Mouse (Mus musculus) hindbrain, embryonic 12.5 days (tissue): ENCODE data around the gene Cmtm1. TPM values are rescaled to one million over a fixed set of nuclear protein-coding genes. Genes with fewer than 3 reads are reported as not detected.
A peak's percentile ranks its signal among the peaks of the same experiment; 100 is the strongest.
"Not testable (repeated sequence)": the region's sequence is repeated elsewhere in the genome, so short reads cannot be mapped to it uniquely, and the experiment has no call there.

Experiments
- ATAC-seq: fragments of 200-750 bp; cut with Nextera tagmentation; 2 replicates; pipeline ENCODE4 v1.8.0; 2017; ENCODE audit warnings: moderate TSS enrichment; ENCODE audit not compliant: low FRiP score
- H3K27ac ChIP-seq: fragments of 300-500 bp; sonication (generic); 2 replicates; pipeline ENCODE4 v1.5.1; 2016; ENCODE audit warnings: mild to moderate bottlenecking
- H3K27me3 ChIP-seq: fragments of 300-500 bp; sonication (generic); 2 replicates; pipeline ENCODE4 v1.6.1; 2016; ENCODE audit warnings: mild to moderate bottlenecking
- H3K36me3 ChIP-seq: fragments of 300-500 bp; sonication (generic); 2 replicates; pipeline ENCODE4 v1.6.1; 2016; ENCODE audit warnings: mild to moderate bottlenecking
- H3K4me1 ChIP-seq: fragments of 300-500 bp; sonication (generic); 2 replicates; pipeline ENCODE4 v1.6.1; 2016
- H3K4me2 ChIP-seq: fragments of 300-500 bp; sonication (generic); replicated peaks from 2 replicates; pipeline ENCODE4 v1.6.1; 2016; ENCODE audit warnings: mild to moderate bottlenecking
- H3K4me3 ChIP-seq: fragments of 300-500 bp; sonication (generic); 2 replicates; pipeline ENCODE4 v1.5.1; 2016; ENCODE audit warnings: mild to moderate bottlenecking
- H3K9ac ChIP-seq: fragments of 300-500 bp; sonication (generic); 2 replicates; pipeline ENCODE4 v1.6.1; 2016; ENCODE audit warnings: mild to moderate bottlenecking, moderate library complexity
- H3K9me3 ChIP-seq: fragments of 300-500 bp; sonication (generic); replicated peaks from 2 replicates; pipeline ENCODE4 v1.6.1; 2016; ENCODE audit warnings: mild to moderate bottlenecking
- WGBS: fragments of 180-500 bp; shearing (Covaris S2); methylation state at CpG from one replicate; pipeline ENCODE4 v1.1.7; 2016; 5-methylcytosine and 5-hydroxymethylcytosine counted together
- polyA plus RNA-seq: library from polyadenylated mRNA; unstranded; fragments of >200 nt; fragmentation: Nextera tagmentation; extraction: Ambion mirVana; gene quantifications from 2 replicates; pipeline ENCODE4 v1.2.1, GENCODE M21; 2016

The Cmtm1 gene
- polyA plus RNA-seq, 1 experiment from 2014 or later = not detected

DNA sequence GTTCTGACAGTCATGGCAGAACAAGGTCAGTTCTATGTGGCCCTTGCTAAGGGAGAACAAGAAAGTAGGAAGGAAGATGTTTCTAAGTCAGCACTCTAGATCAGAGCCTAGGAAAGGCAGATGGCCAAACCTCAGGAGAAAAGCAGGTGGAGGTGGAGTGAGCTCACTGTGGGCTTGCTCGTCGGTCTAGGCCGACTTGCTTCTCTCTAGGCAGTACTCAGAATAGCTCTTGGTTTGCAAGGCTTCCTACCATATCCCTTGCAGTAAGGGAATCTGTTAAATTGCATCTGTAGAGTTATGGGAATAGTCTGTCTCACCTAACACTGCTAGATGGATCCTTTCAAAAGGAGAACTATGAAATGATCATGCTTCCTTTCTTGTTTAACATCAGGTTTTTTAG, 2.1 kb upstream of the Cmtm1 start:
- not testable (repeated sequence) for H3K27me3 ChIP-seq, H3K9ac ChIP-seq, H3K27ac ChIP-seq, H3K4me3 ChIP-seq, H3K36me3 ChIP-seq, ATAC-seq, H3K4me1 ChIP-seq, H3K9me3 ChIP-seq, H3K4me2 ChIP-seq
- 88% methylated on average over 3 of the region's 3 CpGs for WGBS

GRCm38 (mm10) chr8:104308341-104308740, 1.6 kb downstream of the Cmtm1 start:
- H3K27ac ChIP-seq = not testable (repeated sequence)
- WGBS = 59% methylated on average over 6 of the region's 6 CpGs

DNA sequence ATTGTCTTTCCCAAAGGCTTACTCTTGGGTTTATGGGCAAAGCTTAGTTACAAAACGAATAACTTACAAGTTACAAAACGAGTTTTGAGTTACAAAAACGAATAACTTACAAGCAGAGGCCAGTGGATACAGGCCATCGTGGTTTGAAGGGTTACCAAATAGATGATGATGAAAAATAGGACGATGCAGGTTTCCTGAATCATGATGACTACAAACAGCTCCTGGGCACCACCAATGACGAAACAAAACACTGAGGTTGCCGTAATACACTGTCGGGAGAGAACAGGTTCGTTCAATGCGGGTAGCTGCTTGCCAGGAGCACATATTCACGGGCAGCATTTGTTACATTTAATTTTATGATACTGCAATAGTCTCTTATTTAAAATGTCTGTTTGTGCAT, 5.0 kb downstream of the Cmtm1 start:
- 90% methylated on average over 11 of the region's 11 CpGs for WGBS
- ATAC-seq = no peak
- Histone ChIP-seq H3K27ac (no peak overlapping the region), H3K4me1 (peaks cover 8% of the 10 kb centered on the region), H3K36me3 (no peaks in the 10 kb centered on the region), H3K9me3 (no peaks in the 10 kb centered on the region), H3K4me2 (no peak overlapping the region), H3K27me3 (no peaks in the 10 kb centered on the region), H3K9ac (no peak overlapping the region), H3K4me3 (no peak overlapping the region)

More at GRCm38 (mm10) chr8:104308341-104308740, 1.6 kb downstream of the Cmtm1 start:
- H3K36me3 ChIP-seq, H3K9ac ChIP-seq, H3K4me3 ChIP-seq, ATAC-seq, H3K9me3 ChIP-seq, H3K4me2 ChIP-seq, H3K27me3 ChIP-seq, H3K4me1 ChIP-seq: not testable (repeated sequence)

DNA sequence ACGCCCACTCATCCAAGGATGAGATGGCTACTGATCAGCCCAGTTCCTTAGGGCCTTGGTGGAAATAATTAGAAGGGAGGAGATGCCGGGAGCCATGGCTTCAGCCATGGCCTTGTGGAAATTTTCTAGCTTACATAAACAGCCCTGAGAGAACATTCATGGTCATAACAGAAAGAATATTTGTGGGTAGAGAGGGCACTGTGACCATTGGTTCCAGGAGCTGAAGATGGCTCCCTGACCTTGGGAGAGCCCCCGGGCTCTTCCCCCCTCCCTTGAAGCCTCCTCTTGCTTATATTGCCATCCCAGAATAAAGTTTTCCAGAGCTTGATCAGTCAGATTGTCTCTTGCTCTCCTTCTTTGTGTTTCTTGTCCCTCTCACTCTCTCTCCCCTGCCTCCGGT, 7.4 kb downstream of the Cmtm1 start:
- 82% methylated on average over 4 of the region's 4 CpGs for WGBS
- not testable (repeated sequence) for H3K36me3 ChIP-seq, H3K27me3 ChIP-seq, H3K4me2 ChIP-seq, H3K9me3 ChIP-seq, H3K9ac ChIP-seq, ATAC-seq, H3K4me1 ChIP-seq, H3K4me3 ChIP-seq, H3K27ac ChIP-seq

DNA sequence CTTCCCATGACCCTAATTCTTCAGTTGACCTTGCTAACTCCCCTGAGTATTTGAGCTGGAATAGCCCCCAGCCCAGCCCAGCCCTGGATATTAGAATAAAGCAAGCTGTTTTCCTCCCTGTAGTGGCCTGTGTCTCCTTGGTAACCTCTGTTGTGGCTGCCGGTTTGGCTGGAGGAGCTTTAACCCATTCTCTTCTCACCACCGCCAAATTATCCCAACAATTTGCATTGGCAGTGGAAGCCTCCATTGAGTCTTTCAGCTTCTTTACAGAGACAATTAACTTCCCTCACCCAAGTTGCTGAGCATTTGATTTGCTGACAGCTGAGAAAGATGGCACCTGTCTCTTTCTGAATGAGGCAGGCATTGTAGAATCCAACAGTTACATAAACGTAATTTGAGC, 8.4 kb downstream of the Cmtm1 start:
- ATAC-seq = peak; percentile 85
- WGBS = 7% methylated on average over 3 of the region's 3 CpGs
- H3K4me2 ChIP-seq, H3K9ac ChIP-seq, H3K4me1 ChIP-seq, H3K36me3 ChIP-seq, H3K4me3 ChIP-seq, H3K27me3 ChIP-seq, H3K9me3 ChIP-seq, H3K27ac ChIP-seq: not testable (repeated sequence)

- Histone ChIP-seq H3K4me3 (no peak overlapping the region), H3K9me3 (no peaks in the 10 kb centered on the region), H3K4me2 (no peak overlapping the region), H3K27me3 (no peaks in the 10 kb centered on the region), H3K9ac (no peak overlapping the region), H3K4me1 (no peaks in the 10 kb centered on the region), H3K36me3 (no peaks in the 10 kb centered on the region), H3K27ac (no peak overlapping the region)
- 87% methylated on average over 1 of the region's 1 CpGs for WGBS
- ATAC-seq = no peak
Measured at GRCm38 (mm10) chr8:104294396-104294795, 15.5 kb downstream of the Cmtm1 start.

DNA sequence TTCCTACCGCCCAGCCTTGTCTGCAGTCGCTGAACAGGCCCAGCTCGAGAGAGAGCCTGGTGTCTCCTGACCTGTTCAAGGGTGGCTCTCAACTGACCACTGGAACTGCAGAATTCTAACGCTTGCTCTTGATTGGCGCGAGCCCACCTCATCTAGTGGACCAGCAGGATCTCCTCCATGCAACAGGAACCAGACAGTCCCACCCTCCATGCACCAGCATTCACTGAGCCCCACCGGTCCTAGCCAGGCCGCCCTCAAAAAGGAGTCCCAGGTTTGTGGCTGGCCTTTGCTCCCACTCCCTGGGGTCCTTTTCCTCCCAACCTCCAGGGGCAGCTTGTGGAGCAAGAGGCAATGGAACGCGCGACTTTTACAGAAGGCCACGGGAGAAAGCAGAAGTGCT, 16.9 kb downstream of the Cmtm1 start, which contains the start of gene Cmtm2a:
Gene Cmtm2a (minus strand): TSS at position 101 of the 400 bp plus-strand sequence.
- WGBS = 88% methylated on average over 12 of the region's 12 CpGs
- not testable (repeated sequence) for H3K27me3 ChIP-seq, H3K36me3 ChIP-seq, H3K9ac ChIP-seq, ATAC-seq, H3K4me2 ChIP-seq, H3K9me3 ChIP-seq, H3K4me3 ChIP-seq, H3K27ac ChIP-seq, H3K4me1 ChIP-seq

GRCm38 (mm10) chr8:104268937-104269440, 41.0 kb downstream of the Cmtm1 start:
- Histone ChIP-seq H3K4me2 (no peak overlapping the region), H3K4me1 (no peaks in the 10 kb centered on the region), H3K36me3 (peaks cover 6% of the 10 kb centered on the region; the same call in 1 of the 2 replicates), H3K4me3 (no peak overlapping the region), H3K27me3 (no peaks in the 10 kb centered on the region), H3K9me3 (no peaks in the 10 kb centered on the region), H3K9ac (no peak overlapping the region), H3K27ac (no peak overlapping the region)
- WGBS = 89% methylated on average over 6 of the region's 6 CpGs
- no peak for ATAC-seq

DNA sequence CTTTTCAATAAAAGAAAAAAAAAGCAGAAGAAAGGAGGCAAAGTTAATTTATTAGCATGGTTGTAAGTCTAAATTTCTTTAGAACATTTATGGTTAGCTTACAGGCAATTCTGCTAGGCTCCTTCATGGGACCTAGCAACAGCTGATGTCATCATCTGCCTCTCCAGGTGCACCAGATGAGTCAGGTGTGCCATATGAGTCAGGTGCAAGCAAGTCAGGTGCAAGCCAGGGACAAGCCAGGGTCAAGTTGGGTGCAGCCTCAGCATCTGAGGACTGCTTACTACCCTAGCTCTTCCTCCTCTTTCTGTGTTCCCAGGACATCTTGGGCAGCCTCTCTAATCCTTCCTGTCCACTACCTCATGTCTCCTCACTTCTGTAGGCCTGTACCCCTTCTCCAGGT, 41.6 kb downstream of the Cmtm1 start:
- no peaks in the 10 kb centered on the region for H3K9me3 ChIP-seq

DNA sequence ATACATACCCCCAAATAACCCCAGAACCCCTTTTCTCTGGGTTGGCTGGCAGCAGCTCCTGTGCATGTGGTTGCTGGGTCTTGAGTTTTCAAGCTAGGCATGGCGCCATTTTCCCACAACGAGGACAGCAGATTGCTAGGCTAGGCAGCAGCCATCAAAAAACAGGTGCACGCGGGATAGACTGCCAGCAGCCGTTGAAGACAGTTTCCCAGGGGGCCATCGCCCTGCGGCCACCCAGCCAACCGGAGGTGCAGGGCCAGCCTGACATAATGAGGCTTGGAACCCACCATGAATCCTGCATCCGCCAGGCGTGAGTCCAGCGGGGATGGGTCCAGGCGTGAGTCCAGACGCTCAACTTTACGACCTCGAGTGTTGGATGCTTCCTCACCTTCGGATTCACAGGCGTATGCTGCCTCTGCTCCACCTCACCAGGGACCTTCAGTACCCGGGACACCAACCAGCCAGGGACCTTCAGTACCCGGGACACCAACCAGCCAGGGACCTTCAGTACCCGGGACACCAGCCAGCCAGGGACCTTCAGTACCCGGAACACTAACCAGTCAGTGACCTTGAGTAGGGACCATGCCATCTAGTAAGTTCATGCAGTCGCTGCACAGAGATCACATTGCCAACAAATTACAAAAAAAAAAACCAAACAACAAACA, 45.5 kb downstream of the Cmtm1 start:
- not testable (repeated sequence) for ATAC-seq, H3K4me2 ChIP-seq, H3K27me3 ChIP-seq, H3K4me1 ChIP-seq, H3K27ac ChIP-seq, H3K9ac ChIP-seq, H3K4me3 ChIP-seq, H3K9me3 ChIP-seq
- WGBS = 96% methylated on average over 22 of the region's 22 CpGs
- peaks cover 18% of the 10 kb centered on the region for H3K36me3 ChIP-seq

More for the DNA sequence above, 41.6 kb downstream of the Cmtm1 start:
- H3K36me3 ChIP-seq = peaks cover 12% of the 10 kb centered on the region
- H3K4me2 ChIP-seq = no peak overlapping the region
- no peak overlapping the region for H3K27ac ChIP-seq
- H3K9ac ChIP-seq = no peak overlapping the region
- ATAC-seq = no peak
- H3K4me1 ChIP-seq = no peaks in the 10 kb centered on the region
- H3K27me3 ChIP-seq = no peaks in the 10 kb centered on the region
- H3K4me3 ChIP-seq = no peak overlapping the region

DNA sequence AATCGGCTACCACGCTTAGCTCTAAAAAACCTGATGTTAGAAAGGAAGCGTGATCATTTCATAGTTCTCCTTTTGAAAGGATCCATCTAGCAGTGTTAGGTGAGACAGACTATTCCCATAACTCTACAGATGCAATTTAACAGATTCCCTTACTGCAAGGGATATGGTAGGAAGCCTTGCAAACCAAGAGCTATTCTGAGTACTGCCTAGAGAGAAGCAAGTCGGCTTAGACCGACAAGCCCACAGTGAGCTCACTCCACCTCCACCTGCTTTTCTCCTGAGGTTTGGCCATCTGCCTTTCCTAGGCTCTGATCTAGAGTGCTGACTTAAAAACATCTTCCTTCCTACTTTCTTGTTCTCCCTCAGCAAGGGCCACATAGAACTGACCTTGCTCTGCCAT, 48.1 kb downstream of the Cmtm1 start:
- H3K4me1 ChIP-seq, H3K4me2 ChIP-seq, H3K27ac ChIP-seq, H3K4me3 ChIP-seq, H3K9ac ChIP-seq, ATAC-seq, H3K27me3 ChIP-seq, H3K9me3 ChIP-seq: not testable (repeated sequence)
- peaks cover 41% of the 10 kb centered on the region for H3K36me3 ChIP-seq
- WGBS = 95% methylated on average over 5 of the region's 5 CpGs

DNA sequence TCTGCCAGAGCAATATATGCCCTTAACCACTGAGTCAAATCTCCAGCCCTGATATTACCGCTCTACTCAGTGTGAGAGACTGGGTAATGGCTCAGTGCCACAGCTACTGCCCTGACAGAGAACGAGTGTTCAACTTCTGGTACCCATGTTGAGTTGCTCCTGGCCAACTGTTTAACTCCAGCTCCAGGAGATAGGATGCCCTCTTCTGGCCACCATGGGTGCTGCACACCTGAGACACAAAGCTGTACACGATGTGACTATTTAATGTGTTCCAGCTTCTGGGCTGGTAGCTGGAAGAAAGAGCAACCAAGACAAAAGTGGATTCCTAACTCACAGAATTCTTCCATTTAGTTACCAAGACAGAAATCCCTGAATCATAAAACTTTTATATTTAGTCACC, 56.9 kb downstream of the Cmtm1 start:
- Histone ChIP-seq H3K27ac (no peak overlapping the region), H3K4me3 (no peak overlapping the region), H3K36me3 (peaks cover 8% of the 10 kb centered on the region), H3K9me3 (no peaks in the 10 kb centered on the region), H3K27me3 (no peaks in the 10 kb centered on the region), H3K4me1 (peaks cover 10% of the 10 kb centered on the region; the same call in 1 of the 2 replicates), H3K9ac (no peak overlapping the region), H3K4me2 (no peak overlapping the region)
- WGBS = 84% methylated on average over 3 of the region's 3 CpGs
- ATAC-seq = no peak

- Histone ChIP-seq H3K4me1 (peaks cover 23% of the 10 kb centered on the region), H3K27ac (no peak overlapping the region), H3K4me2 (peak overlapping the region; percentile 74), H3K9ac (peak overlapping the region; percentile 69), H3K4me3 (peak overlapping the region; percentile 64), H3K9me3 (no peaks in the 10 kb centered on the region), H3K27me3 (no peaks in the 10 kb centered on the region), H3K36me3 (no peaks in the 10 kb centered on the region)
- 0 out of 2 replicates have a peak, but pooled peaks have one; percentile 5 for ATAC-seq
- WGBS = 0% methylated on average over 7 of the region's 7 CpGs
Measured at GRCm38 (mm10) chr8:104251461-104251860, 58.5 kb downstream of the Cmtm1 start.
